Mouse (Mus musculus) B cell, adult 2 months (primary cell): ENCODE results near the gene Far2.

Source experiments
- DNase-seq, 2 experiments: peaks; one replicate each; pipeline ENCODE4 v3.0.0; 2022

The Far2 gene

GRCm38 (mm10) chr6:148227542-148227941, 180.5 kb downstream of the Far2 start:
- DNase-seq: no peak
